Mouse (Mus musculus): ENCODE data around the gene Mettl3. TPM values are rescaled to one million over a fixed set of nuclear protein-coding genes. Genes with fewer than 3 reads are reported as not detected.

The Mettl3 gene
- 51.7 and 57.0 TPM in 2 replicates for polyA plus RNA-seq (2015; fragmentation: Nextera tagmentation; extraction: Ambion mirVana)

- Histone ChIP-seq H3K27me3 (ENCODE audit: insufficient read depth, low read length) (no peaks in the 10 kb centered on the region), H3K9me3 (ENCODE audit: low read length) (no peaks in the 10 kb centered on the region), H3K4me1 (ENCODE audit: insufficient read depth, low read length) (peaks cover 8% of the 10 kb centered on the region; the same call in 1 of the 2 replicates), H3K36me3 (ENCODE audit: insufficient read depth, low read length) (peaks cover 8% of the 10 kb centered on the region), H3K4me3 (ENCODE audit: low read length) (peak within 1 kb of the TSS; percentile 84), H3K4me2 (replicated peaks; ENCODE audit: low read depth, low read length) (peak within 1 kb of the TSS; percentile 59), H3K27ac (ENCODE audit: low read length) (peak within 1 kb of the TSS; percentile 97), H3K9ac (replicated peaks; ENCODE audit: low read length) (peak within 1 kb of the TSS; percentile 82)
- under 1% methylated on average over 46 of the region's 46 CpGs for WGBS
- ATAC-seq (ENCODE audit: low FRiP score, low TSS enrichment), result peak; percentile 96
Observed at GRCm38 (mm10) chr14:52304644-52305271, at the start of gene Mettl3. Mettl3 (minus strand) TSS chr14:52305128.

GRCm38 (mm10) chr14:52339512-52339852 is 34.6 kb upstream of the Mettl3 start:
- no peaks in the 10 kb centered on the region for H3K27me3 ChIP-seq (ENCODE audit: insufficient read depth, low read length)
- no peak overlapping the region for H3K9ac ChIP-seq (replicated peaks; ENCODE audit: low read length)
- H3K4me1 ChIP-seq (ENCODE audit: insufficient read depth, low read length), result no peaks in the 10 kb centered on the region
- no peaks in the 10 kb centered on the region for H3K36me3 ChIP-seq (ENCODE audit: insufficient read depth, low read length)
- H3K4me2 ChIP-seq (replicated peaks; ENCODE audit: low read depth, low read length), result no peak overlapping the region
- no peaks in the 10 kb centered on the region for H3K9me3 ChIP-seq (ENCODE audit: low read length)
- ATAC-seq (ENCODE audit: low FRiP score, low TSS enrichment), result no peak
- H3K4me3 ChIP-seq (ENCODE audit: low read length), result no peak overlapping the region
- WGBS, result 80% methylated on average over 6 of the region's 6 CpGs
- H3K27ac ChIP-seq (ENCODE audit: low read length), result no peak overlapping the region

DNA sequence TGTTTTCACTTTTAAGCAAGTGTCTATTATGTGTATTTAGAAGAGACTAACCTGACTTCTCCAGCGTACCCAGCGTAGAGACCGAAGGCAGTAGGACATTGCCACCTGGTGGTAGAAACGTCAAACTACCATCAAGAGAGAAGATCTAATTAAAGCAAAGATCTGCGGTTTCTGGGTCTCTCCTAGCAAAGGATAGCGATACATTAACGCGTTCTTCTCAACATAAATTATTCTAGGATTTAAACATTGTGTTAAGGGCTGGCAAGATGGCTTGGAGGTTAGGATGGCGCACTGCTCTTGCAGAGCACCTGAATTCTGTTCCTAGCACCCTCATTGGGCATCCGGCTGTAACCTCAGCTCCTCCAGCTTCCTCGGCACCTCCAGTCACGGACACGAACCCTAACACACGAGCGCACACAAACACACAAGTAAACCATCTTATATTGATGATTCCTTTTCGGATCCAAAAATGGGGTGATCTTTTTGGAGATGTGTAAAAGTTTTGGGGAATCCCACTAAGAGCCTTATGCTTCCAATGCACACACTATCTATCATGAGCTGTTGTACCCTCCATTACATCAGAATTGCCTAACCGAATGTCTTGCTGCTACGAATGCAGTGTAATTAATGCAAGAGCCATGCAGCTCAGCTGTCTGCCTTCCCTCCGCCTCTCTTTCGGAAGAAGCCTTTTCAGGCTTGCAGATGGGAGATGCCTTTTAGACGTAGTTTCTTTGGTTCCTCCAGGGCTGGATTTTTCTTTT is 34.0 kb upstream of the Mettl3 start:
- peak; percentile 69; the same call in 1 of the 2 replicates for ATAC-seq (ENCODE audit: low FRiP score, low TSS enrichment)
- peak overlapping the region; percentile 59 for H3K9ac ChIP-seq (replicated peaks; ENCODE audit: low read length)
- no peaks in the 10 kb centered on the region for H3K9me3 ChIP-seq (ENCODE audit: low read length)
- H3K4me2 ChIP-seq (replicated peaks; ENCODE audit: low read depth, low read length), result peak overlapping the region; percentile 49
- no peak overlapping the region for H3K27ac ChIP-seq (ENCODE audit: low read length)
- no peaks in the 10 kb centered on the region for H3K4me1 ChIP-seq (ENCODE audit: insufficient read depth, low read length)
- peak overlapping the region; percentile 25 for H3K4me3 ChIP-seq (ENCODE audit: low read length)
- H3K27me3 ChIP-seq (ENCODE audit: insufficient read depth, low read length), result no peaks in the 10 kb centered on the region
- H3K36me3 ChIP-seq (ENCODE audit: insufficient read depth, low read length), result no peaks in the 10 kb centered on the region
- 29% methylated on average over 21 of the region's 21 CpGs for WGBS

DNA sequence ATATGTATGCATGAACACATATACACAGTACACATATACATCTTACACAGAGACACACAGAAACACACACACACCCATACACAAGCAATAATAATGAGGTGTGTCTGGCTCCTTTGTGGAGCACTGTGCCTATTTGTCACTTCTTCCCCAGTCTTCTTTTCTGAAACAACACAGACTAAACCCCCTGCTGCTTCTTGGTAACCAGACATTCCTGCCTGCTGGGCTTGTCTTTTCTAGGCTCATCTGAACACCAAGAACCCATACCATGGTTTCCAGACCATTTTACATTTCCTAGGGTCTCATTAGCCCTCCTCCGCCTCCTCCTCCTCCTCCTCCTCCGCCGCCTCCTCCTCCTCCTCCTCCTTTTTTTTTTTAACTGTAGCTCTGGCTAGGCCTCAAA is 27.2 kb upstream of the Mettl3 start:
- Histone ChIP-seq H3K36me3 (ENCODE audit: insufficient read depth, low read length) (no peaks in the 10 kb centered on the region), H3K4me1 (ENCODE audit: insufficient read depth, low read length) (peaks cover 8% of the 10 kb centered on the region; the same call in 1 of the 2 replicates), H3K27me3 (ENCODE audit: insufficient read depth, low read length) (peaks cover 15% of the 10 kb centered on the region; the same call in 1 of the 2 replicates), H3K9ac (replicated peaks; ENCODE audit: low read length) (no peak overlapping the region), H3K4me3 (ENCODE audit: low read length) (no peak overlapping the region), H3K4me2 (replicated peaks; ENCODE audit: low read depth, low read length) (no peak overlapping the region), H3K9me3 (ENCODE audit: low read length) (no peaks in the 10 kb centered on the region), H3K27ac (ENCODE audit: low read length) (no peak overlapping the region)
- ATAC-seq (ENCODE audit: low FRiP score, low TSS enrichment), result no peak
- WGBS, result 75% methylated on average over 1 of the region's 3 CpGs

DNA sequence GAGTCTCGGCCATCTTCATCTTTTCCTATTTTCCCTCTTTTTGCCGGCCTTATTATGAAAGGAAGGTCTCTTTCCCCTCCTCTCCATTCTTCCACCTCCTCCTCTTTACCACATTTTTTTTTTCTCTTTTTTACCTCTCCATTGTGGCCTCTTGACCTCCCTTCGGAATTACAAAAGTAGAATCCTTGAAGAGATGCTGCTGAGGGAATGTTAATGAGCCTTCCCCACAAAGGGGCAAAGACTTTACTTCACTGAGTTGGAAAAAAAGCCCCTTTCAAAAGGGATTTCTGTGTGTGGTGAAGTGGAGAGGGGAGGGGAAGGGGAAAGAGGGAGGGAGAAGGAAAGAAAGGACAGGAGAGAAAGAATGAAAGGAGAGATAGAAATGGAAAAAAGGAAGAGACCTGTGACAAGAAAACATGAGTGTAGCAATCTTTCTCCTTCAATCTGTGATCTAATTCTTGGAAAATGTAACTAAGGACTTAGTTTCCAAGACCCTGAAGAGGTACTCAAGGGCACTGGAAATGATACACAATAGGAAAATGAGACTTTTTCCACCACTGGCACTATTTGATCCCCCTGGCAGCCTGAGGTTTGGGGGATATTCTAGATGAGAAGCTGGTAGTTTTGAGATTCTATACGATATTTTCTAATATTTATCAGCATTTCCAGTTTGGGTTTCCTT is 26.3 kb upstream of the Mettl3 start:
- Histone ChIP-seq H3K27me3 (ENCODE audit: insufficient read depth, low read length) (peaks cover 20% of the 10 kb centered on the region), H3K9ac (replicated peaks; ENCODE audit: low read length) (no peak overlapping the region), H3K27ac (ENCODE audit: low read length) (no peak overlapping the region), H3K36me3 (ENCODE audit: insufficient read depth, low read length) (no peaks in the 10 kb centered on the region), H3K9me3 (ENCODE audit: low read length) (no peaks in the 10 kb centered on the region), H3K4me1 (ENCODE audit: insufficient read depth, low read length) (peaks cover 9% of the 10 kb centered on the region; the same call in 1 of the 2 replicates), H3K4me2 (replicated peaks; ENCODE audit: low read depth, low read length) (no peak overlapping the region), H3K4me3 (ENCODE audit: low read length) (no peak overlapping the region)
- ATAC-seq (ENCODE audit: low FRiP score, low TSS enrichment), result no peak
- WGBS, result 31% methylated on average over 4 of the region's 4 CpGs

GRCm38 (mm10) chr14:52327910-52328812 is 23.2 kb upstream of the Mettl3 start, which contains the start of gene Sall2:
Sall2 (minus strand) TSS chr14:52328762.
- Histone ChIP-seq H3K4me3 (ENCODE audit: low read length) (peak within 1 kb of the TSS; percentile 43), H3K36me3 (ENCODE audit: insufficient read depth, low read length) (no peaks in the 10 kb centered on the region)

DNA sequence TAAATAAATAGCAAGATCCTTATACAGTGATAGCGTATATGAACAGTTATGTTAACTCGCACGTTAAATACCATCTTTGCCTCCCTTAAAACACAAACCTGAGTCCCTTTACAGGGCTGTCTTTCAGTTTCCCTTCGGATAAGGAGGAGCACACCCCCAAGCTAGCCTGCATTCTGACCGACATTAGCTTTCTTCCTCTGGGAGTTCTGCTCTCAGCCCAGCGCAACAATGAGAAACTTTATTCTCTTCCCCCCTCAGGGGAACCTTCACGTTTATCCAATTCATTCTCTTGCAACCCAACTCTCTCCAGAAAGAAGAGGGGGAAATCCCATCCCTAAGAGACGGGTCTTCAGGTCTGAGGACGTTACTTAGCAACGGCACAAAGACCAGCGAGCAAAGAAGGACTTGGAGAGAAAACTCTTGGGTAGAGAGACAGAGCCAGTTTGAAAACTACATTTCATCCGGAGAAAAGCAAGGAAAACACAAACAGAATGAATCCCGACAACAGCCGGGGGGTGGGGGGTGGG is 22.5 kb upstream of the Mettl3 start:
- Histone ChIP-seq H3K4me1 (ENCODE audit: insufficient read depth, low read length) (peaks cover 9% of the 10 kb centered on the region; the same call in 1 of the 2 replicates), H3K9me3 (ENCODE audit: low read length) (no peaks in the 10 kb centered on the region), H3K27ac (ENCODE audit: low read length) (no peak overlapping the region), H3K27me3 (ENCODE audit: insufficient read depth, low read length) (peaks cover 20% of the 10 kb centered on the region), H3K4me3 (ENCODE audit: low read length) (peak overlapping the region; percentile 43), H3K4me2 (replicated peaks; ENCODE audit: low read depth, low read length) (peak overlapping the region; percentile 70), H3K36me3 (ENCODE audit: insufficient read depth, low read length) (no peaks in the 10 kb centered on the region), H3K9ac (replicated peaks; ENCODE audit: low read length) (peak overlapping the region; percentile 61)
- ATAC-seq (ENCODE audit: low FRiP score, low TSS enrichment), result no peak
- WGBS, result 4% methylated on average over 14 of the region's 14 CpGs

More at GRCm38 (mm10) chr14:52327910-52328812, 23.2 kb upstream of the Mettl3 start, which contains the start of gene Sall2:
- H3K27me3 ChIP-seq (ENCODE audit: insufficient read depth, low read length), result peaks cover 20% of the 10 kb centered on the region
- peaks cover 9% of the 10 kb centered on the region; the same call in 1 of the 2 replicates for H3K4me1 ChIP-seq (ENCODE audit: insufficient read depth, low read length)
- 0 out of 2 replicates have a peak, but pooled peaks have one; percentile 46 for ATAC-seq (ENCODE audit: low FRiP score, low TSS enrichment)
- H3K27ac ChIP-seq (ENCODE audit: low read length), result no peak within 1 kb of the TSS
- H3K4me2 ChIP-seq (replicated peaks; ENCODE audit: low read depth, low read length), result peak within 1 kb of the TSS; percentile 70
- 1% methylated on average over 26 of the region's 26 CpGs for WGBS
- peak within 1 kb of the TSS; percentile 61 for H3K9ac ChIP-seq (replicated peaks; ENCODE audit: low read length)
- no peaks in the 10 kb centered on the region for H3K9me3 ChIP-seq (ENCODE audit: low read length)

DNA sequence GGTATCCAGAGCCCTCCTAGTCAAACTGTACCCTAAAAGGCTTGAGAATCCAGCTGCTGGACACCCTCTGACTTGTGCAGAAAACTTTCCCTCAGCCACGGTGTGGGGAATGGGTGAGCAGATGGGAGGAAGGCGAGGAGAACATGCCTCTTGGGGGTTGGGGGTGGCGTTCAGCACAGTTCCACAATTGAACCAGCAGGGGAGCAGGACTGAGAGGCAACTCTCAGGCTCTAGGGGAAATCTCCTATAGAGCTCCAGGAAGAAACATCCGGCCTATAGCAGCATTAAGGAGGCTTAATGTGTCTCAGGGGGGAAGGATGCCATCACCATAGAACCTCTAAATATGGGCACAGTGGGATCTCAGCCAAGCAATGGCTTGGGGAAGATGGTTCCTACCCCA is 21.0 kb upstream of the Mettl3 start:
- H3K4me1 ChIP-seq (ENCODE audit: insufficient read depth, low read length), result peaks cover 9% of the 10 kb centered on the region; the same call in 1 of the 2 replicates
- no peak for ATAC-seq (ENCODE audit: low FRiP score, low TSS enrichment)
- H3K4me3 ChIP-seq (ENCODE audit: low read length), result no peak overlapping the region
- no peak overlapping the region for H3K4me2 ChIP-seq (replicated peaks; ENCODE audit: low read depth, low read length)
- 20% methylated on average over 4 of the region's 4 CpGs for WGBS
- H3K9ac ChIP-seq (replicated peaks; ENCODE audit: low read length), result no peak overlapping the region
- H3K36me3 ChIP-seq (ENCODE audit: insufficient read depth, low read length), result no peaks in the 10 kb centered on the region
- no peaks in the 10 kb centered on the region for H3K9me3 ChIP-seq (ENCODE audit: low read length)
- no peak overlapping the region for H3K27ac ChIP-seq (ENCODE audit: low read length)
- H3K27me3 ChIP-seq (ENCODE audit: insufficient read depth, low read length), result peaks cover 20% of the 10 kb centered on the region

GRCm38 (mm10) chr14:52319361-52319760 is 14.4 kb upstream of the Mettl3 start:
- ATAC-seq (ENCODE audit: low FRiP score, low TSS enrichment), result no peak
- Histone ChIP-seq H3K9ac (replicated peaks; ENCODE audit: low read length) (no peak overlapping the region), H3K4me2 (replicated peaks; ENCODE audit: low read depth, low read length) (no peak overlapping the region), H3K36me3 (ENCODE audit: insufficient read depth, low read length) (peaks cover 6% of the 10 kb centered on the region), H3K9me3 (ENCODE audit: low read length) (no peaks in the 10 kb centered on the region), H3K27me3 (ENCODE audit: insufficient read depth, low read length) (no peaks in the 10 kb centered on the region), H3K4me1 (ENCODE audit: insufficient read depth, low read length) (peaks cover 17% of the 10 kb centered on the region), H3K4me3 (ENCODE audit: low read length) (no peak overlapping the region), H3K27ac (ENCODE audit: low read length) (no peak overlapping the region)
- WGBS, result 21% methylated on average over 6 of the region's 6 CpGs

Data from kidney, embryonic 16.5 days (tissue).